Mouse (Mus musculus) right cerebral cortex, adult 18-20 months (tissue): ENCODE measurements around the gene Rarres2.
A peak's percentile ranks its signal among the peaks of the same experiment; 100 is the strongest.

Experiments used
- DNase-seq: peaks from one replicate; pipeline ENCODE4 v3.0.0; 2022; ENCODE audit warnings: mixed read lengths

The Rarres2 gene

DNA sequence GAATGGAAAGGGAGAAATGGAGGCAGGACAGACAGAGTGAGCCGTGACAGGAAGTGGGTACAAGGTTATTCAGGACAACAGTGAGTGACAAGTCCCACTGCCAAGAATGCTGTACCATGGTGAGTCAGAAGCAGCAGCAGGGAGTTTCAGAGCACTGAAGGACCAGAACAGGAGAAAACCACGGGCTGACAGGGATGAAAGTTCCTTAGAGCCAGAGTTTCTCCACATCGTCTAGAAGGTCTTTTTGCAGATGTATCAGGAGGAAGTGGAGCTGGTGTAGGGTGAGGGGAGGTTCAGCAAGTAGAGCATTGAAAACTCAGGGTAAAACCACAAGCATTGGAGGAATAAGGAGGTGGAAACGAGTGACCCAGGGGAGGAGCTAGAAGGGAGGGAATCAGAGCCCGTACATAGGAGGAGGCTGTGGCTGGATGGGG is 6.6 kb upstream of the Rarres2 start:
- no peak for DNase-seq

DNA sequence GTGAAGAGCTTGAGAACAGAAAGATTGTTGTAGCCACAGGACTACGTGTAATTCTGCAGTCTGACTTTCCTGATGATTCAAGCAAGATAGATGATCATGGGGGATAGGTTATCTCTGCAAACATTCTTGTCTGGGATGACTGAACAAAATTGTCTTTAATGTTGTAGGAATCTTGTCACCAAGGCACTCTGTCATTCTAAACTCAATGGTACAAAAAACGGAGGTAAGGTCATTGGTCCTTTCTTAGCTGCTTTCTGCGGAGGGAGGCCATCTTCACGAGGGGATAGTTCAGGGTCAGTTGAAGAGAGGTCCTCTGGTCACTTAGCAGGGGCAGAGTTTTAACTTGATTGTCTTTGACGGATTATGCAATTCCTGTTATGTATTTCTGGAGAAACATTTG is 6.1 kb upstream of the Rarres2 start:
- DNase-seq: no peak

DNA sequence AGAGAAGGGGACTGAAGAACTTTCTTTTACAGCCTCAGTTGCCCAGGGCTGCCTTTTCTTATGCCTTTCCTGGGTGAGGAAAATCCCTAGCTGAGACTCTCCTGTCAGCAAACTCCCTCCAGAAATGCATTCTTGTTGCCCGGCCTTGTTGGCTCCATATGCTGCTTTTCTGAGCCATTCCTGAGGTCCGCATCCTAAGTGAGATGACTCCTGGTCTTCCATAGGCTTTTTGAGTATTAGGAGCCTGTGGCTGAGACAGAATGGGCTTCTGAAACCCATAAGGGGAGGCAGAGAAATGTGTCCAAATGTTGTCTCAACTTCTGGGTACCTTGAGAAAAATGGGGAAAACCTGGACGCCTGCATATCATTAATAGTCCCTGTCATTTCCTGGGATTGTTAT is 1.4 kb upstream of the Rarres2 start:
- DNase-seq: no peak

DNA sequence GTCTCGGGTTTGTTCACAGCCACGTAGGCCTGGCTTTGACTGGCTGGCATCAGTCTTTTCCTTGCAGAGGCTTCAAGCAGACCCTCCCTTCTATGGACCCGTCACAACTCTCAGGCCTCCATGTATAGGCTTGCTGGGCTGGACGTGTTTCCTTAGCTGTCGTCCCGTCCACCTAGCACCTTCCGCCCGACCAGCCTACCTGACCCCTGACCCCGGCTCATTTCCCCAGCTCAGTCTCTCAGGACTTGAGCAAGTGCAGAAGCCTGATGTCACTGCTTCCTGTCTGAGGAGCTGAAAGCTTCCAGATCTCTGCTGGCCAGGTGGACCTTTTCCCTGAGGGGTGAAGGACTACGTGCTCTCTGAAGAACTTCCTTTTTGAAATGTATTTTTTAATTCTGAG is 691 bp upstream of the Rarres2 start:
- DNase-seq: no peak

DNA sequence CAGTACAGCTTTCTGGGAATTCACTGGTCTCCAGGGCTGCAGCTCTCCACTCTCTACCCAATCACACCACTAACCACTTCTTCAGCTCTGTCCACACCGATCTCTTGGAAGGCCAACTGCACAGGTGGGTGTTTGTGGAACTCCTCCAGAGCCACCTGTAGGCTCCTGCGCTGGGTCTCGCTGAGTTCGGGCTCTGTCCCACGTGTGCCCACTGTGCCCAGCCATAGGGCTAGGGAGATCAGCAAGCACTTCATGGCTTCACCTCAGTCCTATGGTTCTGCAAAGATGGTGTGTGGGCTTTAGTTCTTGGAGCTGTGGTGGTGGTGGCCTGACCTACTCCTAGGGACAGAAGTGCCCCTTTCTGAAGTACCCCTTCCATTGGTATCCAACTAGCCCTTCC is 575 bp downstream of the Rarres2 start:
- no peak for DNase-seq

DNA sequence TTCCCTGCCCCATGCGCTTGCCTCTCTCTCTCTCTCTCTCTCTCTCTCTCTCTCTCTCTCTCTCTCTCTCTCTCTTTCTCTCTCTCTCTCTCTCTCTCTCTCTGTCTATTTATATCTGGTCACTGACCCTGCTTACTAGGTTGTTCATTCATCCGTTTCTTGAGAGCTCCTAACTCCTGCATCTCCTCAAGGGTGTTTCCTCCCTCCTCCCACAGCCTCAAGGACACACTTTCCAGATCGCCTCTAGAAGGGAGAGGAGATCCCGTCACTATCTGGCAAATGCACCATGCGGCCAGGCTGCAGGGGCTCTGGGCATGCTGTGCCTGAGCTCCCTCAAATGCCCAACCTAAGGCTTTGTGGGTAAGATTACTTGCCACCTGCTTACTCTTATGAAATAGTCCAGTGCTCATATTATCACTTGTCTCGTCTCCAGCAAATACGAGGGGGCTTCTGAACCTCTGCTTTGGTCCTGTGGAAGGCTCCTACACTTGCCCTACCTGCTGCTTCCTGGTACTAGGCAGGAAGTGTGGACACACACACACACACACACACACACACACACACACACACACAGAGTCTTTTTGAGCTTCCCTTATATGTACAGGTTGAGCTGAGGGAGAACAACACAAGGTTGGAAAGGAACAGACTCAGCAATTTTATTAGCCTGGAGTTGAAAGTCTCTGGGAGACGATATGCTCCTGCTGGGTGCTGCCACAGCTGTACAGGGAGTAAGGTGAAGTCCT is 3.4 kb downstream of the Rarres2 start:
- DNase-seq: no peak

DNA sequence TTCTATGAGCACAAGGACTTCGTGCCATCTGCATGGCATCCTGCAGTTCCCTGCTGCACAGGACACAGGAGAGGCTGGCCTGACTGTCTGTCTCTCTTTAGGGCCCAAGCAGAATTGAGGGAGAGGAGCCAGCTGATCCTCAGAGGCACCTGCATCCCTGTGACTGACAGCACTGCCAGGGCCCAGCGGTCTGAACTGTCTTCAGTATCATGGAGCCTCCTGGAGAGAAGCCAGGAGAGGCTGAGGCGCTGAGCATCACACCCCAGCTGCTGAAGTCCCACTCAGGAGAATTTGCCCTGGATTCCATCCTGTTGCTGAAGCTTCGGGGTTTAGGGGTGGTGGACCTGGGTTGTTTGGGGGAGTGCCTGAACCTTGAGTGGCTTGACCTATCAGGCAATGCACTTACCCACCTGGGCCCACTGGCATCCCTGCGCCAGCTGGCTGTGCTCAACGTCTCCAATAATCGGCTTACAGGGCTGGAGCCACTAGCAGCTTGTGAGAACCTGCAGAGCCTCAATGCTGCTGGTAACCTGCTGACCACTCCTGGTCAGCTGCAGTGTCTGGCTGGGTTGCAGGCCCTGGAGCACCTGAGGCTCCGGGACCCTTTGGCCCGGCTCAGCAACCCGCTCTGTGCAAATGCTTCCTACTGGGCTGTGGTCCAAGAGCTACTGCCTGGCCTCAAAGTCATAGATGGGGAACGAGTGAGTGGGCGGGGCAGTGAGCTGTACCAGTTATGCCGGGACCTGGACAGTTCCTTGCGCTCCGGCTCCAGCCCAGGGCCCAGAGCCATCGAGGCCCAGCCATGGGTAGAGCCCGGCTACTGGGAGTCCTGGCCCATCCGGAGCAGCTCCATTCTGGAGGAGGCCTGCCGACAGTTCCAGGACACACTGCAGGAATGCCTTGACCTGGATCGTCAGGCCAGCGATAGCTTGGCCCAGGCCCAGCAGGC is 4.3 kb downstream of the Rarres2 start:
- no peak for DNase-seq

DNA sequence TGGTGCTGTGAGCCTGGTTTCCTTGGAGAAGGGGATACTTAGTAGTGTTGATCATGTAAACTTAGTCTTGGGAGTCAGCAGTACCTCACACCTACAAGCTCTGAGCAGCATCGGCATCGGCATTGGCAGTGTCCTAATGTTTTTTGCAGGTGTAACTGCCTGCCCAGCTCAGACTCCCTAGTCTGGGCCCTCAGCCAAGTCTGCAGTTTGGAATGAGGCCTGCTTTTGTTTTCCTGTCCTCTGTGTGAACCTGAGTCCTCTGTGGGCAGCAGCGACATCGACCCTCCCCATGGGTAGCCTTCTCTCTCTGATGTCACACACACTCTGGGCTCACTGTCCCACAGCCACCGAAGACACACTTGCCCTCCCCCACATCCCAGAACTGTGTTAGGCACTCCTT is 6.3 kb downstream of the Rarres2 start:
- no peak for DNase-seq

DNA sequence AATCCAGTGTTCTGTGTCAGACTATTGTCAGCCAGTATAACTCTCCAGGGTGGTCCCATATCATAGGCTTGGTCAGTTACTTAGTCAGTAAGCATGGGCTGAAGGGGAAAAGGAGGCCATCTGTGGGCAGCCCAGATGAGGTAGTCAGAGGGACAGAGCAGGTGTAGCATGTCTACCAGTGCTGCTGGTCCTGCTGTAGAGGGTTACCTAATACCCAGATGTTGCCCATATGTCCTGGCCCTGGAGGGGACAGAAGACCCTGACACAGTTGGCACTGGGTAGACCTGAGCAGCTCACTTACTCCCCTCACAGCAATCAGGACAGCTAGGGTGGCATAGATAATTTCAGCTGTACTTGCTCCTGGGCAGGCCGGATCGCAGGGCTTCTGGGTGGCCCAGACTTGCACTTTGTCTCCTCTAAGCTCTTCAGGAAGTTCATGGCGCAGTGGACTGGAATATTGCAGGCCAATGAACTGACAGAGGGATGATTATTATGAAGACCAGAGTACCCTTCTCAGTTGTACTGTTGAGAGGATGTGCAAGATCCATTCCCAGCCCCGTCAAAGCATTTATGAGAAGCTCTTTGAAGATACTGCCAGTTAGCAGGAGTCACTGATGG is 6.8 kb downstream of the Rarres2 start:
- no peak for DNase-seq

DNA sequence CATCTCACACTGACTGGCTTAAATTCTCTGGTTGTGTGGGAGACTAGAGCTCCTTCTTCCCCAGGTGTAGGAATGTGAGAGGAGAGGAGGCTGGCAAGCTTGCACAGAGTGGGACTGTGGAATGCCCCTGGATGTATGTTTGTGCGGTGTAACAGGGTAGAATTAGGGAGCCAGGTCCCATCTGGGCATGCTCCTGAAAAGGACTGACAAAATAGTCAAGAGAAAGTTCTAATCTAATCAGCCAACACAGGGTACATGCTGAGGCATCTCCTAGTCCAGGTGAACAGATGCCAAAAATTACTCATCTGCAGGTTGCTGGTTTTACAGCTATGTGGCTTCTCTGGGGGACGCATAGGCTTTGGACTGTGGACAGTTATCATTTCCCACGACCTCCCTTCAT is 16.6 kb downstream of the Rarres2 start:
- DNase-seq: no peak

DNA sequence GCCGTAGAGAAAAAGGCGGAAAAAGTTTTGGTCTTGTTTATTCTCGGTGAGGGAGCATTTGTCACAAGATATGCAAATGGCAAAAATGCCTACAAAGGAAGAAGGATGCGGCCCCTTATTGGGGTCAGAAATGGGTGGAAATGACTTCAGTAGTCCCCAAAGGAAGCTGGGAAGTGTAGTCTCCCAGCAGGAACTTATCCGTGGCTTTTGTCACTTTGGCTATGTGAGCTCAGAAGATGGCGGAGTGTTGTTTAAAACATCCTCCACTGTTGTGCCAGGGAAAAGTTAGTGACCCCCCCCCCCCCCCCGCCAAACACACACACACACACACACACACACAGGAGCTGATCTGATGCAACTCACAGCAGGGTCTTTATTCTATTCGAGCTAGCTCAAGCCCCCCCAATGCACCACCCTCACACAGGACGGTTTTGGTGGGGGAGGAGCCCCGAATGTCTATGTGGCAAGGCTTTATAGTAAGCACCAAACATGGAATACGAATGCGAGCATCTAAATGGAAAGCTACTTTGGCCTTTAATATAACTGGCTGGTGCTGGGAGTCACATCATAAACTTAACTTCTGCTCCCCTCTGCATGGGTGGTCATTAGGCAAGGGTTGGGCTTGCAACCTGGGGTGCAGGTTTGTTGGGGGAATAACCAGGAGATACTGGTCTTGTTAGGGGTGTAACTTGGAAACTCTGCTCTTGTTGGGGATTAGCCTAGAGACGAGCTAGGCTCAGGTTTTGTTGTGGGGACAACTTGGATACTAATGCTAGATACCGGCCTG is 17.3 kb downstream of the Rarres2 start:
- DNase-seq: peak; percentile 86

DNA sequence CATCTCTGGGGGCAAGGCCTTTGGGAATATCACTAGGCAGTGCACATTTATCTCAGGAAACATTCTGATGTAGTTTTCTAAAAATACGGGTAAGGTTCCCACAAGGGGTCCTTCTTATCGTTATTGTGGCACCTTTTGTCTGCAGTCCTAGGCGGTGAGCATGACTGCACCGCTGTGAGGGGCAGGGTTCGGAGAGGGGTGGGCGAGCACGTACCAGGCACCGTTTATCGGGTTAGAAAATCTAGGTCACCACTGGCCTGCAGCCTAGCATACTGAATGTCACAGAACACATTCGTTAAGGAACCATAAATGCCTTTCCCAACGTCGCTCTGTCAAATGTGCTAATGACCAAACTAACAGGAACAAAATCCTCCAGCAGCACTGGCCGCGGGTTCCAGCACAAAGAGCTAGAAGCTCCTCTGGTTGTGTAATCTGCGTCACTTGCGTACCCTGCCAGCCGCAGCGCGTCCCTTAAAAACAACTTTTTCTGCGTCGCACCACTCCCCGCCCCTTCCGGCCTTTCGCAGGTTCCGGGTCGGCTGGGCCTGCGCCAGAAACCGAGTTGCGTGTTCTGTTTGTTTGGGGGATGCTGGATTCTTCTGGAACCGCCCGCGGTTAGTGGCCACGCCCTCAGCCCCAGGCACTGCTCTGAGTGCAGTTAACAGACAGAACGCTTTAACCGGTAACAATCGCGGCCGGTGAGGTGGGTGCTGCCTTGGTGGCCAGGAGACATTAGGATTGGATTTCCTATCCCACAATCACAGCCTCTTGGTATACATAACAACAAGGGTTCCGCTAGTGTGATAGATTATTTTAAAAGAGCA is 18.1 kb downstream of the Rarres2 start, which contains the start of gene Lrrc61:
Gene Lrrc61, plus strand, starts transcription at position 517 of the 824 bp plus-strand sequence.
- peak; percentile 98 for DNase-seq

DNA sequence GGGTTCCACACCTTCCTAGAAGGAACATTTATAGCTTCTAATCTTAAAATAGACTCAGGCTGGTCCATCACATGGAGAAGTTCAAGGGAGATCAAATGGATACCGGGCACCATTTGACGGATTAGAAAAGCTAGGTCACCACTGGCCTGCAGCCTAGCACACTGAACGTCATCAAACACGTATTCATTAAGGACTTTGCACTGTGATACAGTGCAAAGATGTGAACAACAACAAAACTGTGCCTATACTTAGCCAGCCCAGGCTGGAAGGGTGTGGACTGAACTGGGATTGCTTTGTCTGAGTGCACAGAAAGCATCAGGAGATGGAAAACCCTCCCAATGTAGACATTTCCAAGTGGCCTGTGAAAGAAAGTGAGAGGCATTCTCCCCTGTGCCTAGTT is 18.8 kb downstream of the Rarres2 start:
- DNase-seq: no peak

DNA sequence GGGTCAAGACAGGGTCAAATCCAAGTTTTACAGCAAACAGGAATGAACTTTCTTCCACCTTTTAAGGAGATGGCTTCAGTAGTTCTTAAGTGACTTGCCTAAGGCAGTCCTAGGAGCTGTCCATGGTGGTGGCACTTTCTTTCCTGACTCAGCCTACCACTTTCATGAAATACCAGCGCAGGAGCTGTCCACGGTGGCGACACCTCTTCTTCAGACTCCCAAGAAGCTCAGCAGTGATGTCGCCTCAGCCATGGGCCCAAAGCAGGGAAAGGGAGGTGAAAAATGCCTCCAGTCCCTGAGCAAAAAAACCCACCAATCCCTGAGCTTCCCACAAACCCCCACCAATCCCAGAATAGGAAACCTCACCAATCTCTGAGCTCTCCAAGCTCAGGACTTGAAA is 19.7 kb downstream of the Rarres2 start:
- no peak for DNase-seq

DNA sequence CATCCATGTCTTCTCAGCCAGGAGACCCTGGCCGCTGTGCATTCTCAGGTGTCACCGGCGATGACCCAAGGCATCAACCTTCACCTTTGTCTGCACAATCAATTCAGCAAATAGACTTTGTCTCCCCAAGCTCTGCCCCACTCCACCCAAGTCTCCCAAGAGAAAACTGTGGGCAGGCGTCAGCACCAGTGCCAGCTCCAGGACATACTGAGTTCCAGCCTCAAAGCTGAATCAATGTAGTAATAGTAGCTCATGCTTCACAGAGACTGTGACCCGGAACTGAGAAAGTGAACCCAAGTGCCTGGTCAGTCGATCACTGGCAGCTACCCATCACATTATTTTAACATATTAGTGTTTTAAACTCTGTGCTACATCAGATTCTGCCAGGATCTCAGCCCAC is 24.3 kb downstream of the Rarres2 start:
- DNase-seq: no peak

DNA sequence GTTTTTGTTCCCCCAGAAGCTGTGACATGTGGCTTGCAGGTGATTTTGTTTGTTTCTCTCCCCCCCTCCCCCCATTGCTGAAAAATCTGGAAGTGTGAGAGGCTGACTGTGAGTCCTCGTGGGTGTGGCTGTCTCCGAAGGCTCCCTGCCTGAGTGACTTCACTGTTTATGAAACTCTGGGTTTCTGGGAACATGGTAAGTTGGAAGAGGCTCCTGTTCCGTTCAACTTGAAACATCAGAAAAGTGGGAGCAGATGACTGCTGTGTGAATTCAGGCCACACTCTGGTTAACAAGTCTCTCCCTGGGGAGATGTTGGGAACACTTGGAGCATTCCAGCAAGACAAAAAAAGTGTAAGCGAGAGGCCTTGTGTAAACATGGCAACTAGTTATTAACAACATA is 25.7 kb downstream of the Rarres2 start:
- DNase-seq: no peak

DNA sequence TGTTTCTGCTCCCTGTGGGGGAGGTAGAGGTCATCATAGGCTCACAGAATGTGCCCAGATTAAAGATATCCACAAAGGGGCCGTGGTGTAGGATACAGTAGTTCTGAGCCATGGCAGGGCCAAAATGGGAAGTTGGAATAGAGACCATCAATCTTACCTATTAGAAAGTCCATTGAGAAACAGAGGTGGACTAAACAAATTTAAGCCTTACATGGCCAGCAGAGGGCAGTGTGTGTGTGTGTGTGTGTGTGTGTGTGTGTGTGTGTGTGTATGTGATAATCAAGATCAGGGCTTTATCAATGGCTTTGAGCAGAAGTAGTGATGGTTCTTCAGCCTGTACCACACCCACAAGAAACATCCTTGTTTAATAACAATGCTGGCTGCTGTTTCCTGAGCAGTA is 26.3 kb downstream of the Rarres2 start:
- DNase-seq: no peak

DNA sequence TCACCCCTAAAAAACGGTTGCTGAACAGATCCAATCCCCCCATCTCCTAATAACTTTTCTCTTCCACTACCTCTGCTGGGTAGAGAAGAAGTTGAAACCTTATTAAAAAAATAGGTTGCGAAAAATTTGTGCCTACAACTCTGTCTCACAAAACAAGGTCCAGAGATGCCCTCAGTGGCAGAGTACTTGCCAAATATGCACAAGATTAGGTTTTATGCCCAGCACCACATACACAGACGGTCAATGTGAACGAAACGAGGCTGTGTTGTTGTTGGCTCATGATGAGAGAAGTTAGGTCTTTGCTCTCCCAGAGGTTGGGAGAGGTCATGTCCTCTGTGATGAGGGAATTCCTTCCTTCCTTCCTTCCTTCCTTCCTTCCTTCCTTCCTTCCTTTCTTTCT is 27.3 kb downstream of the Rarres2 start:
- no peak for DNase-seq

DNA sequence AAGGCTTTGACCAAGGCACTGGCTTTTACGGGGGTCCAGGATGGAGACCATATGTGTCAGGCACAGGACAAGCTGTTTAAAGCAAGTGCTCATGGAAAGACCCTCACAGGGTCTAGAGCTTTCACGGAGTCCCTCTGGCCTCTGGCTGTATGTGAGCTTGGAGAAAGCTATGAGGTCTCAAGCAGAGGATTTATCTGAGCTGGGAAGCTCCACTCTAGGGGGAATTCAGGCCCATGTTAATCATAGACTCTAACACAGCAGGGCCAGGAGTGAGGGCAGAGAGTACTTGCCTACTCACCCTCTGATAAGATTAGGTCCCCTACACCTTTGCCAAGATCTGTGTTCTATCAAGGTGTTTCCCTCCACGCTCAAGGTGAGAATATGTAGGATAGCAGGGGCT is 30.0 kb downstream of the Rarres2 start:
- no peak for DNase-seq

DNA sequence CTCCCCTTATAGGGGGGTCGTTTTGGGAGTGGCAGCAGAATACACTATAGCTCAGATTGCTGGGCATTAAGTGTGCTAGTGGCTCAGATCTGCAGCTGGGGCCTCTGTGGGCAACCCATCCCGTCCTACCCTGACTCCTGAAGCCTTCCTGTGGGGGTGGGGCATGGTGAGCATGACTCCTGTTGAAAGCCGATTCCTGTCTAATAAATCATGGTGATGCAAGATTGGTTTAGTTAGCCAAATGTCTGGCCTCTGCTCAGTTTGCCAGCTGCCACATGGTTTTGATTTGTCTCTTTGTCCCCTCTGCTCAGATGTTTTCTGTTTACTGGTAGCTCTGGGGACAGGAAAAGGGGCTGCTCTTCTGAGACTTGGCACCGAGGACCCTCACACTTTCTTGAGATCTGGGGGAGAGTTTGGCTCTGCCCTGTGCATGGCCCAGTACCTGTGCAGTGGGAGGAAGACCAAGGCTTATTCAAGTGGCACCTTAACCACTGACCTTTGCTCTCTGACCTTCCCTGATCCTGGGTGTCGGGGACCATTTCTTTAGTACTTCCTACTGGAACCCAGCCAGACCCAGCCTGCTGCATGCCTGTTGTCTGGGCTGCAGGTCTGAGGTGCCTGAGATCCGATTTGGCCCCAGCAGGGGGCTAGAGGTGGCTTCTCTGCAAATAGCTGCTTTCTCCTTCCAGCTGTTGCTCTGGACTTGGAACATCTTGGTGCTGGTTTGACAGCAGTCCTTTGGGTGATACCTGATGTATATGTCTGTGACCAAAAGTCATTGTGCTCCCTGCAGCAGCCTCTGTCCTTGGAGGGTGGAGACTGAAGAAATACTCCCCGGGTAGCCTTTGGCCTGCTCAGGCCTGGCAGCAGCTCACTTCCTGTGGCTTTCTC is 30.8 kb downstream of the Rarres2 start:
- no peak for DNase-seq

DNA sequence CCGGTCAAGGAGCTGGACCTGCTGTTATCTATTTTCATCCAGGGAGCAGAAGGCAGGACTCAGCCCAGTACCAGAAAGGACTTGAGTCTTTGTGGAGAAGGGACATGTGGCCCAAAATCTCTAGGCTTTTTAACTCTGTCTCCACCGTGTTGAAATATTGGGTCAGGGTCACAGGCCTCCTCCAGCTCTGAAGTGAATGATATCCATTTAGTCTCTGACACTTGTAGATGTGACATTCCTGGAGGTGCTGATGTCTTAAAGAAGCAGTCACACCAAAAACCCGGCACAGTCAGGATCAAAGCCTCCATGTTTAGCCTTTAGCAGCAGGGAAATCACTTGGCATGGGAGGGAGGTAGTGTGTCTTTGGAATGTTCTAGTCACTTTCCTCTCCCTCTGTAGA is 31.9 kb downstream of the Rarres2 start:
- DNase-seq: no peak
